28 mouse cellular contexts compared by ENCODE assay signal in genomic region chr2:43254709-43255108, GRCm38 (mm10).
"Had no signal": no experiment of that assay in that cellular context is flagged by ENCODE, and none has a peak within 500 bp of the region (broad histone marks: within the 10 kb centered on the region; RNA-seq: fewer than 3 reads in every experiment).

No protein-coding gene starts in this region.

- H3K4me1 ChIP-seq: heart, embryonic 10.5 days; heart, embryonic 12.5 days; hindbrain, embryonic 10.5 days; hindbrain, embryonic 12.5 days; intestine, embryonic 15.5 days; limb, embryonic 10.5 days; limb, embryonic 12.5 days; liver, embryonic 13.5 days; liver, embryonic 15.5 days had no signal

- DNase-seq: gastrocnemius, adult 2 months; gastrocnemius, postnatal 10 days; gastrocnemius, postnatal 25 days; heart, adult 18-20 months; heart, postnatal 10 days; heart, postnatal 4 days; kidney, adult 18-20 months; kidney, adult 8-10 months; kidney, postnatal 10 days; kidney, postnatal 25 days; kidney, postnatal 4 days; liver; liver, embryonic 13.5 days had no signal

- H3K36me3 ChIP-seq: heart, embryonic 10.5 days; heart, embryonic 12.5 days; hindbrain, embryonic 10.5 days; hindbrain, embryonic 12.5 days; intestine, embryonic 15.5 days; limb, embryonic 10.5 days; limb, embryonic 12.5 days; liver, embryonic 13.5 days; liver, embryonic 15.5 days had no signal

- H3K4me2 ChIP-seq: heart, embryonic 12.5 days; hindbrain, embryonic 12.5 days; hindbrain, embryonic 14.5 days; intestine, embryonic 15.5 days; limb, embryonic 12.5 days; liver, embryonic 11.5 days; liver, embryonic 13.5 days; liver, embryonic 15.5 days had no signal

- ATAC-seq: hindbrain, embryonic 16.5 days; inflammation-experienced regulatory T-cells, adult 6 months; intestine, embryonic 15.5 days; intestine, postnatal 0 days had no signal

- H3K4me3 ChIP-seq: gastrocnemius, adult 2 months; heart, embryonic 10.5 days; heart, embryonic 12.5 days; hindbrain, embryonic 10.5 days; hindbrain, embryonic 12.5 days; intestine, embryonic 15.5 days; layer of hippocampus, adult 2 months; left cerebral cortex, adult 2 months; limb, embryonic 10.5 days; limb, embryonic 12.5 days; liver, embryonic 13.5 days; liver, embryonic 15.5 days had no signal

- H3K27me3 ChIP-seq: heart, embryonic 12.5 days; hindbrain, embryonic 12.5 days; intestine, embryonic 15.5 days; limb, embryonic 12.5 days; liver, embryonic 13.5 days; liver, embryonic 15.5 days had no signal

- H3K9ac ChIP-seq: heart, embryonic 12.5 days; hindbrain, embryonic 12.5 days; hindbrain, embryonic 14.5 days; intestine, embryonic 15.5 days; limb, embryonic 12.5 days; liver, embryonic 13.5 days; liver, embryonic 15.5 days had no signal

- H3K9me3 ChIP-seq: heart, embryonic 10.5 days; heart, embryonic 12.5 days; hindbrain, embryonic 10.5 days; hindbrain, embryonic 12.5 days; intestine, embryonic 15.5 days; limb, embryonic 10.5 days; limb, embryonic 12.5 days; liver, embryonic 13.5 days; liver, embryonic 15.5 days had no signal

- H3K27ac ChIP-seq: gastrocnemius, adult 2 months; heart, embryonic 10.5 days; hindbrain, embryonic 10.5 days; hindbrain, embryonic 12.5 days; hindbrain, embryonic 14.5 days; intestine, embryonic 15.5 days; layer of hippocampus, adult 2 months; left cerebral cortex, adult 2 months; limb, embryonic 10.5 days; limb, embryonic 12.5 days; liver, embryonic 13.5 days; liver, embryonic 15.5 days had no signal
